Mouse (Mus musculus): ENCODE measurements around the gene Eif4a2. TPM values are rescaled to one million over a fixed set of nuclear protein-coding genes. Genes with fewer than 3 reads are reported as not detected.
A peak's percentile ranks its signal among the peaks of the same experiment; 100 is the strongest.

The Eif4a2 gene
- total RNA-seq, 1 experiment, result 983 TPM

GRCm38 (mm10) chr16:23107946-23108759 is 909 bp downstream of the Eif4a2 start:
- H3K9ac ChIP-seq (ENCODE audit: insufficient read depth, low read depth, low read length, poor library complexity, severe bottlenecking), result peak overlapping the region; percentile 98
- no peak for DNase-seq (ENCODE audit: low read depth, low spot score)
- TF ChIP-seq HCFC1 (IDR thresholded peaks at IDR 0.05; ENCODE audit: borderline replicate concordance, insufficient read depth, low read length) (no peak), ZNF384 (IDR thresholded peaks at IDR 0.05; ENCODE audit: low read depth, low read length) (no peak), MAFK (IDR thresholded peaks at IDR 0.05; ENCODE audit: insufficient read depth, low read depth, low read length) (no peak), CHD2 (IDR thresholded peaks at IDR 0.05; ENCODE audit: low read depth, low read length) (no peak), ZC3H11A (IDR thresholded peaks at IDR 0.05; ENCODE audit: borderline replicate concordance, low read depth, low read length) (no peak)
- in situ Hi-C loops (cut with MboI; ENCODE audit: low sequenced_read_pairs in 2 of 2, unreplicated experiment in 2 of 2), result loop anchor here in 1 of 2 experiments (25.0 kb wide), 1 partner anchor 696 kb away; no protein-coding TSS in a partner anchor
- H3K4me1 ChIP-seq (ENCODE audit: control insufficient read depth in 2 of 2, insufficient read depth in 2 of 2, low read length in 2 of 2, poor library complexity in 1 of 2), result peaks cover 0 to 4% of the 10 kb centered on the region in 2 experiments; a peak in 2 of 4 replicates
- peaks cover 52% of the 10 kb centered on the region for H3K36me3 ChIP-seq (ENCODE audit: control insufficient read depth, insufficient read depth, low read length, poor library complexity, severe bottlenecking)
- H3K27ac ChIP-seq (ENCODE audit: insufficient read depth, low read depth, low read length, poor library complexity, severe bottlenecking), result peak overlapping the region; percentile 97
- no peaks in the 10 kb centered on the region for H3K9me3 ChIP-seq (ENCODE audit: control insufficient read depth, insufficient read depth, low read depth, low read length)
- peak overlapping the region; percentile 80 to 97 for H3K4me3 ChIP-seq (ENCODE audit: insufficient read depth in 1 of 2, low read depth in 1 of 2, low read length in 2 of 2, poor library complexity in 1 of 2, severe bottlenecking in 1 of 2)

GRCm38 (mm10) chr16:23108943-23109342 is 1.7 kb downstream of the Eif4a2 start:
- peaks cover 52% of the 10 kb centered on the region for H3K36me3 ChIP-seq (ENCODE audit: control insufficient read depth, insufficient read depth, low read length, poor library complexity, severe bottlenecking)
- in situ Hi-C loops (cut with MboI; ENCODE audit: low sequenced_read_pairs in 2 of 2, unreplicated experiment in 2 of 2), result loop anchor here in 1 of 2 experiments (25.0 kb wide), 1 partner anchor 697 kb away; no protein-coding TSS in a partner anchor

DNA sequence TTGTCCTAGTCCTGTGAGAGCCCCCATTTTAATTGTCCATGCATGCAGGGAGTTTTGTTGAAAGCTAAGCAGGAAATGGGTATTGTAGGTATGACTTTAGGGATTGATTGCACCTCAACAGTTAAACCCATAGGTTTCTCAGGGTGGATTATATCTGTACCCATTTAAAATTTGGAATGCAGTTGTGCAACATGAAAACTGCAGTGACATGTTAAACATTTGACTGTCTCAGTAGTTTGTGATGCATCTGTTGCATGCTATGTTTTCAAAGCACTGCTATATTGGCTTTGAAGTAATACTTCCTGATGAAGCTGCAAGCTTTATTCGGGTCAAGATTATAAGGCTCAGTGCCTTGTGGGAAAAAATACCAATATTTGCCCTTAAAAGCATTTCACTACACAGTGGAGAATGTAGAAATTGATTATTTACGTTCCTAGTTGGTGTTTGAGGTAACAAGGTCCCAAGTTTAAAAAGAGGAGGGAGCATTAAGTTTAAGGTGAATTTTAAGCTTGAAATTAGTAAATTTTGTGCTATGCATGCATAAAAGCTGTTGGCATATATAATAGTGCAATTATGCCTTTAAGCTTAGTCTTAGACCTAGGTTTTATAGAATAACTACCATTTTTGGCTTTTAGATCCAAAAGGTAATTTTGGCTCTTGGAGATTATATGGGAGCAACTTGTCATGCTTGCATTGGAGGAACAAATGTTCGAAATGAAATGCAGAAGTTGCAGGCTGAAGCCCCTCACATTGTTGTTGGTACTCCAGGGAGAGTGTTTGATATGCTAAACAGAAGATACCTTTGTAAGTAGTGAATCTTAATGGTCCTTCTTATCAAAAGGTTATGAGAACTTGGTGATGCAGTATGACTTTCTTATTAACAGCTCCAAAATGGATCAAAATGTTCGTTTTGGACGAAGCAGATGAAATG is 2.4 kb downstream of the Eif4a2 start:
- H3K9ac ChIP-seq (ENCODE audit: insufficient read depth, low read depth, low read length, poor library complexity, severe bottlenecking), result peak overlapping the region; percentile 98; the same call in 1 of the 2 replicates
- no peak for DNase-seq (ENCODE audit: low read depth, low spot score)
- peak overlapping the region; percentile 80 to 97 for H3K4me3 ChIP-seq (ENCODE audit: insufficient read depth in 1 of 2, low read depth in 1 of 2, low read length in 2 of 2, poor library complexity in 1 of 2, severe bottlenecking in 1 of 2)
- H3K4me1 ChIP-seq (ENCODE audit: control insufficient read depth in 2 of 2, insufficient read depth in 2 of 2, low read length in 2 of 2, poor library complexity in 1 of 2), result peaks cover 0 to 4% of the 10 kb centered on the region in 2 experiments; a peak in 2 of 4 replicates
- TF ChIP-seq ZNF384 (IDR thresholded peaks at IDR 0.05; ENCODE audit: low read depth, low read length) (no peak), HCFC1 (IDR thresholded peaks at IDR 0.05; ENCODE audit: borderline replicate concordance, insufficient read depth, low read length) (no peak), MAFK (IDR thresholded peaks at IDR 0.05; ENCODE audit: insufficient read depth, low read depth, low read length) (no peak), CHD2 (IDR thresholded peaks at IDR 0.05; ENCODE audit: low read depth, low read length) (no peak), ZC3H11A (IDR thresholded peaks at IDR 0.05; ENCODE audit: borderline replicate concordance, low read depth, low read length) (no peak)
- in situ Hi-C loops (cut with MboI; ENCODE audit: low sequenced_read_pairs in 2 of 2, unreplicated experiment in 2 of 2), result loop anchor here in 1 of 2 experiments (25.0 kb wide), 1 partner anchor 697 kb away; no protein-coding TSS in a partner anchor
- peak overlapping the region; percentile 97; the same call in 1 of the 2 replicates for H3K27ac ChIP-seq (ENCODE audit: insufficient read depth, low read depth, low read length, poor library complexity, severe bottlenecking)
- H3K9me3 ChIP-seq (ENCODE audit: control insufficient read depth, insufficient read depth, low read depth, low read length), result no peaks in the 10 kb centered on the region
- H3K36me3 ChIP-seq (ENCODE audit: control insufficient read depth, insufficient read depth, low read length, poor library complexity, severe bottlenecking), result peaks cover 52% of the 10 kb centered on the region

More at GRCm38 (mm10) chr16:23108943-23109342, 1.7 kb downstream of the Eif4a2 start:
- Histone ChIP-seq H3K4me1 (ENCODE audit: control insufficient read depth in 2 of 2, insufficient read depth in 2 of 2, low read length in 2 of 2, poor library complexity in 1 of 2) (peaks cover 0 to 4% of the 10 kb centered on the region in 2 experiments; a peak in 2 of 4 replicates), H3K27ac (ENCODE audit: insufficient read depth, low read depth, low read length, poor library complexity, severe bottlenecking) (peak overlapping the region; percentile 97; the same call in 1 of the 2 replicates), H3K9me3 (ENCODE audit: control insufficient read depth, insufficient read depth, low read depth, low read length) (no peaks in the 10 kb centered on the region), H3K4me3 (ENCODE audit: insufficient read depth in 1 of 2, low read depth in 1 of 2, low read length in 2 of 2, poor library complexity in 1 of 2, severe bottlenecking in 1 of 2) (peak overlapping the region; percentile 80 to 97), H3K9ac (ENCODE audit: insufficient read depth, low read depth, low read length, poor library complexity, severe bottlenecking) (peak overlapping the region; percentile 98)
- no peak for TF ChIP-seq CHD2 (IDR thresholded peaks at IDR 0.05; ENCODE audit: low read depth, low read length)
- TF ChIP-seq HCFC1 (IDR thresholded peaks at IDR 0.05; ENCODE audit: borderline replicate concordance, insufficient read depth, low read length), result no peak
- TF ChIP-seq ZNF384 (IDR thresholded peaks at IDR 0.05; ENCODE audit: low read depth, low read length), result no peak
- TF ChIP-seq MAFK (IDR thresholded peaks at IDR 0.05; ENCODE audit: insufficient read depth, low read depth, low read length), result no peak
- no peak for TF ChIP-seq ZC3H11A (IDR thresholded peaks at IDR 0.05; ENCODE audit: borderline replicate concordance, low read depth, low read length)
- no peak for DNase-seq (ENCODE audit: low read depth, low spot score)

- Histone ChIP-seq H3K4me3 (ENCODE audit: insufficient read depth in 1 of 2, low read depth in 1 of 2, low read length in 2 of 2, poor library complexity in 1 of 2, severe bottlenecking in 1 of 2) (peak overlapping the region; percentile 80 to 97; a peak in 2 of 4 replicates), H3K9me3 (ENCODE audit: control insufficient read depth, insufficient read depth, low read depth, low read length) (no peaks in the 10 kb centered on the region), H3K9ac (ENCODE audit: insufficient read depth, low read depth, low read length, poor library complexity, severe bottlenecking) (no peak overlapping the region; the same call in 1 of the 2 replicates), H3K36me3 (ENCODE audit: control insufficient read depth, insufficient read depth, low read length, poor library complexity, severe bottlenecking) (peaks cover 56% of the 10 kb centered on the region), H3K4me1 (ENCODE audit: control insufficient read depth in 2 of 2, insufficient read depth in 2 of 2, low read length in 2 of 2, poor library complexity in 1 of 2) (no peaks in the 10 kb centered on the region), H3K27ac (ENCODE audit: insufficient read depth, low read depth, low read length, poor library complexity, severe bottlenecking) (no peak overlapping the region; the same call in 1 of the 2 replicates)
- TF ChIP-seq ZC3H11A (IDR thresholded peaks at IDR 0.05; ENCODE audit: borderline replicate concordance, low read depth, low read length), result no peak
- TF ChIP-seq HCFC1 (IDR thresholded peaks at IDR 0.05; ENCODE audit: borderline replicate concordance, insufficient read depth, low read length), result no peak
- no peak for TF ChIP-seq MAFK (IDR thresholded peaks at IDR 0.05; ENCODE audit: insufficient read depth, low read depth, low read length)
- no peak for TF ChIP-seq CHD2 (IDR thresholded peaks at IDR 0.05; ENCODE audit: low read depth, low read length)
- no peak for TF ChIP-seq ZNF384 (IDR thresholded peaks at IDR 0.05; ENCODE audit: low read depth, low read length)
- in situ Hi-C loops (cut with MboI; ENCODE audit: low sequenced_read_pairs in 2 of 2, unreplicated experiment in 2 of 2), result loop anchor here in 1 of 2 experiments (25.0 kb wide), 1 partner anchor 700 kb away; no protein-coding TSS in a partner anchor
- DNase-seq (ENCODE audit: low read depth, low spot score), result no peak
Observed at GRCm38 (mm10) chr16:23112348-23112747, 5.1 kb downstream of the Eif4a2 start.
